Mouse (Mus musculus) stomach, postnatal 0 days (tissue): ENCODE data around the gene Mif4gd. TPM values are rescaled to one million over a fixed set of nuclear protein-coding genes. Genes with fewer than 3 reads are reported as not detected.

Experiments
- ATAC-seq: fragments of 200-750 bp; cut with Nextera tagmentation; 2 replicates; pipeline ENCODE4 v1.8.0; 2017; ENCODE audit not compliant: low FRiP score, low TSS enrichment
- DNase-seq: peaks from one replicate; pipeline ENCODE4 v3.0.0-alpha.2; 2016; ENCODE audit warnings: low spot score
- H3K27ac ChIP-seq: fragments of 300-500 bp; sonication (generic); replicated peaks from 2 replicates; pipeline ENCODE4 v1.5.1; 2014; ENCODE audit warnings: mild to moderate bottlenecking, control low read depth
- H3K27me3 ChIP-seq: fragments of 300-500 bp; sonication (generic); 2 replicates; pipeline ENCODE4 v1.6.1; 2014; ENCODE audit warnings: low read length; ENCODE audit not compliant: control insufficient read depth, insufficient read depth
- H3K36me3 ChIP-seq: fragments of 300-500 bp; sonication (generic); 2 replicates; pipeline ENCODE4 v1.6.1; 2014; ENCODE audit warnings: low read length, mixed read lengths; ENCODE audit not compliant: control insufficient read depth, insufficient read depth
- H3K4me1 ChIP-seq: fragments of 300-500 bp; sonication (generic); replicated peaks from 2 replicates; pipeline ENCODE4 v1.6.1; 2014; ENCODE audit warnings: antibody characterized with exemption; ENCODE audit not compliant: control insufficient read depth, insufficient read depth
- H3K4me2 ChIP-seq: fragments of 300-500 bp; sonication (generic); replicated peaks from 2 replicates; pipeline ENCODE4 v1.6.1; 2014; ENCODE audit warnings: low read depth, mild to moderate bottlenecking, control low read depth, moderate library complexity
- H3K4me3 ChIP-seq: fragments of 300-500 bp; sonication (generic); 2 replicates; pipeline ENCODE4 v1.5.1; 2014; ENCODE audit warnings: low read depth, low read length, control low read depth
- H3K9ac ChIP-seq: fragments of 300-500 bp; sonication (generic); 2 replicates; pipeline ENCODE4 v1.6.1; 2014; ENCODE audit warnings: mild to moderate bottlenecking, low read length, control low read depth, mixed read lengths
- H3K9me3 ChIP-seq: fragments of 300-500 bp; sonication (generic); 2 replicates; pipeline ENCODE4 v1.6.1; 2016; ENCODE audit warnings: low read length; ENCODE audit not compliant: control insufficient read depth
- CTCF ChIP-seq: IDR thresholded peaks from 2 replicates; pipeline ENCODE4 v1.5.1; 2016; ENCODE audit warnings: antibody characterized with exemption, low read depth, mild to moderate bottlenecking, moderate library complexity
- EP300 ChIP-seq: optimal IDR thresholded peaks from 2 replicates; pipeline ENCODE3; 2016; ENCODE audit warnings: antibody characterized with exemption
- WGBS: fragments of 180-500 bp; shearing (Covaris S2); extraction: QIAGEN DNeasy Blood & Tissue Kit; methylation state at CpG from one replicate; pipeline ENCODE4 v1.1.7; 2014; 5-methylcytosine and 5-hydroxymethylcytosine counted together
- polyA plus RNA-seq: library from polyadenylated mRNA; unstranded; fragments of >200 nt; fragmentation: Nextera tagmentation; extraction: Ambion mirVana; gene quantifications from 2 replicates; pipeline ENCODE4 v1.2.1, GENCODE M21; 2015

Gene Mif4gd
- polyA plus RNA-seq, 1 experiment from 2014 or later: 48.9 TPM

DNA sequence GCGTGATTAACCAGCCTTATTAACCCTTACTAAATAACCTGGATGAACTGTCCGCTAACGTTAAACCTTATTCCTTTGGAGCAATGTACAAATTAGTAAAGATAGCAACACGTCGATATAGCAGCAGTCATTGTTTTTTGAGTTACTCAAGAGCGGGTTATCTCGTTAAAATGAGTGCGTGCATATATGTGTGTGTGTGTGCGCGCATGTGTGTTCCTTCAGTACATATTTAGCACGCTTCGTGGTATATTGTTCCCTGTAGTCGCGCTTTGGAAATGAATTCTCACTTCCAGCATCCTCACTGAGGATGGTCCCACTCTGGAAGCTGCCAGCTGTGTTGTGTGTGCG is 9.7 kb downstream of the Mif4gd start:
- TF ChIP-seq EP300: no peak
- no peak for TF ChIP-seq CTCF
- H3K27me3 ChIP-seq: no peaks in the 10 kb centered on the region
- no peaks in the 10 kb centered on the region for H3K9me3 ChIP-seq
- no peaks in the 10 kb centered on the region for H3K4me1 ChIP-seq
- WGBS: 6% methylated on average over 15 of the region's 15 CpGs
- ATAC-seq (no peak), DNase-seq (no peak)
- H3K4me3 ChIP-seq: peak overlapping the region; percentile 96
- peak overlapping the region; percentile 94 for H3K9ac ChIP-seq
- peak overlapping the region; percentile 94 for H3K27ac ChIP-seq
- peak overlapping the region; percentile 90 for H3K4me2 ChIP-seq
- H3K36me3 ChIP-seq: peaks cover 13% of the 10 kb centered on the region; the same call in 1 of the 2 replicates

DNA sequence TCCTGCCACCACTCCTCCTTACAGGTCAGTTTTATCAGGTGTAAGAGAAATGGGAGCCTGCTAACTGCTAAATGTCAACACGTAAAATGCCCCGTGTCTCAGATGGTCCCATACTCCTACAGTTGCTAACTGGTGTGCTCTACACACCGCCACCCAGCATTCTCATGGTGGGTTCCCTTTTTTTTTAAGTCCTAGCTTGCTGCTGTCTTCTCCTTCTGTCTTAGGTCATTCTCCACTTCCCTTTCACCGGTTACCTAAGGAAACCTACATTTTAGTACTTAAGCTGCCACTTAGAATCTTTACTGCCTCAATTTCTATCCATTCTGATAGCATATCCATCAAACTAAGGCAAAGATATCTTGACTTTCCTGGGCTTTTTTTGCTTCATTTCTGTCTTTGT is 11.6 kb downstream of the Mif4gd start:
- no peak overlapping the region for H3K4me2 ChIP-seq
- ATAC-seq (no peak), DNase-seq (no peak)
- no peaks in the 10 kb centered on the region for H3K9me3 ChIP-seq
- H3K4me1 ChIP-seq: no peaks in the 10 kb centered on the region
- TF ChIP-seq EP300: no peak
- no peak for TF ChIP-seq CTCF
- no peak overlapping the region for H3K4me3 ChIP-seq
- H3K27ac ChIP-seq: no peak overlapping the region
- H3K9ac ChIP-seq: no peak overlapping the region
- H3K27me3 ChIP-seq: no peaks in the 10 kb centered on the region
- WGBS: 91% methylated on average over 4 of the region's 4 CpGs
- peaks cover 6% of the 10 kb centered on the region; the same call in 1 of the 2 replicates for H3K36me3 ChIP-seq

DNA sequence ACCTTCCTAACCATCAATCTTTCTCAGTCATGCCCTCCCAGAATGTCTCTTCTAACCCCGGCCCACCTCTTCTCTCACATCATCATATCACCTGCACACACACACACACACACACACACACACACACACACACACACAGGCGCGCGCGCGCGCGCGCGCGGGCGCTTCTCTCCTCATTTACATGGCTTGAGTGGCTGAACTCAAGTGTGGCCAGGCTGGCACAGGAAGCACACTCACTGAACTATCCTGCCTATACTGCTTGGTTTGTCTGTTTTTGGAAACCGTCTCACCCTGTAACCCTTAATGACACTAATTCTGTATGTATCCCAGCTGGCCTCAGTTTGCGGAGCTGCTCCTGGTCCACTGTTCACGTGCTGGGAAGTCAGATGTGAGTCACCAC is 12.0 kb downstream of the Mif4gd start:
- Histone ChIP-seq H3K9me3 (no peaks in the 10 kb centered on the region), H3K4me1 (no peaks in the 10 kb centered on the region), H3K36me3 (peaks cover 6% of the 10 kb centered on the region; the same call in 1 of the 2 replicates), H3K4me3 (no peak overlapping the region), H3K9ac (no peak overlapping the region), H3K27ac (no peak overlapping the region), H3K27me3 (no peaks in the 10 kb centered on the region), H3K4me2 (no peak overlapping the region)
- ATAC-seq (no peak), DNase-seq (no peak)
- TF ChIP-seq CTCF: no peak
- TF ChIP-seq EP300: no peak
- 85% methylated on average over 15 of the region's 15 CpGs for WGBS

DNA sequence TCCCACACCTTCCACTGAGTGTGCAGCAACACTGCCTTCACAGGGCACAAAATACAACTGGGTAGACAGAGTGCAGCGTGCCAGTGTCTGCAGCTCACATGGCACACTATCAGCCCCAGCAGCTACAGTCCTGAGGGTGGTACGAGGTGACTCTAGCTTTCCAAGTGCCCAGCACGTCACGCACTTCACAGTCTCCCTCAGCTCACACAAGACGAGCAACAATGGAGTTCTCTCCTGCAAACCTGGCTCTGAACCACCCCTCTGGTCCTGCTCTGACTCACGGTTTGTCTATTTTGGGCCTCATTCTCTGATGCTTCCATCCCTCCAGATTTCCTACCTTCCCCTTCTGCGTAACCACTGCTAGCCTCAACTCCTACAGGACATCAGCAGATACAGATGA is 13.0 kb downstream of the Mif4gd start:
- peaks cover 7% of the 10 kb centered on the region; the same call in 1 of the 2 replicates for H3K36me3 ChIP-seq
- WGBS: 87% methylated on average over 7 of the region's 7 CpGs
- TF ChIP-seq EP300: no peak
- TF ChIP-seq CTCF: no peak

DNA sequence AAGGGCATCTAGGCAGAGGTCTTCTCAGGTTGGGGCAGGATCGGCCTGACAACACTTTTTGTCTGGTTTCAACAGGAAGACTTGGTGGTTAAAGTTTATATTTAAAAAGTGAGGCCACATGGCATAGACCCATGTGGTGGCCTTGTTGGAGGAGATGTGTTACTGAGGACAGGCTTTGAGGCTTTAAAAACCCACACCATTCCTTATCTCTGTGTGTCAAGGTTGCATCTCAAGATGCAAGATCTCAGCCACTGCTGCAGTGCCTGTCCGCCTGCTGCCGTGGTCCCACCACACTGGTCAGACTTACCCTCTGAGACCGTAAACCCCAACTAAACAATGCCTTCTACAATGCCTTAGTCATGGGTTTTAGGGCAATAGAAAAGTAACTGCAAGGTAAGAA is 14.5 kb downstream of the Mif4gd start:
- H3K4me1 ChIP-seq: no peaks in the 10 kb centered on the region
- peaks cover 16% of the 10 kb centered on the region for H3K36me3 ChIP-seq
- H3K9ac ChIP-seq: no peak overlapping the region
- H3K4me2 ChIP-seq: no peak overlapping the region
- H3K27ac ChIP-seq: no peak overlapping the region
- ATAC-seq (no peak), DNase-seq (no peak)
- H3K27me3 ChIP-seq: no peaks in the 10 kb centered on the region
- H3K4me3 ChIP-seq: no peak overlapping the region
- 94% methylated on average over 4 of the region's 4 CpGs for WGBS
- no peaks in the 10 kb centered on the region for H3K9me3 ChIP-seq
- TF ChIP-seq CTCF: no peak

More for the DNA sequence above, 13.0 kb downstream of the Mif4gd start:
- H3K27ac ChIP-seq: no peak overlapping the region
- H3K4me3 ChIP-seq: no peak overlapping the region
- no peaks in the 10 kb centered on the region for H3K9me3 ChIP-seq
- no peaks in the 10 kb centered on the region for H3K4me1 ChIP-seq
- DNase-seq (no peak), ATAC-seq (no peak)
- no peaks in the 10 kb centered on the region for H3K27me3 ChIP-seq
- no peak overlapping the region for H3K9ac ChIP-seq
- no peak overlapping the region for H3K4me2 ChIP-seq

DNA sequence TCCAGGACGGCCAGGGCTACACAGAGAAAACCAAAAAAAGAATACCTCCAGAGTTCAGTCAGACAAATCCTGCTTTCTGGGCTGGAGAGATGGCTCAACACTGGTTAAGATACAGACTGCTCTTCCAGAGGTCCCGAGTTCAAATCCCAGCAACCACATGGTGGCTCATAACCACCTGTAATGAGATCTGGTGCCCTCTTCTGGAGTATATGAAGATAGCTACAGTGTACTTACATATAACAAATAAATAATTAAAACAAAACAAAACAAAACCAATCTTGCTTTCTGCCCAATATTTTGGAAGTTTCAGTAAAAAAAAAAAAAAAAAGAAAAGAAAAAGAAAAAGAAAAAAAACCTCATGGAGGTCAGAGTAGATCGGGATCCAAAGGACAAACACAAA is 17.6 kb downstream of the Mif4gd start:
- Histone ChIP-seq H3K27ac (no peak overlapping the region), H3K9me3 (no peaks in the 10 kb centered on the region), H3K4me3 (no peak overlapping the region), H3K4me1 (no peaks in the 10 kb centered on the region), H3K36me3 (peaks cover 27% of the 10 kb centered on the region), H3K9ac (no peak overlapping the region), H3K27me3 (no peaks in the 10 kb centered on the region), H3K4me2 (no peak overlapping the region)
- WGBS: 95% methylated on average over 3 of the region's 3 CpGs
- TF ChIP-seq CTCF (peak; percentile 29; the same call in 1 of the 2 replicates), EP300 (no peak)
- DNase-seq (no peak), ATAC-seq (no peak)
